Mouse (Mus musculus): ENCODE data around the gene Dst. TPM values are rescaled to one million over a fixed set of nuclear protein-coding genes. Genes with fewer than 3 reads are reported as not detected.
A peak's percentile ranks its signal among the peaks of the same experiment; 100 is the strongest.

Gene Dst
- total RNA-seq, 2 experiments from 2014 or later = 249 to 270 TPM

- intact Hi-C loops (cut with DNase I) = loop anchor here (5.0 kb wide), 2 partner anchors 57 to 72 kb away; partner anchors contain the start of genes Bend6 and Dst
- DNase-seq (ENCODE audit: extremely low spot score in 1 of 2, low spot score in 2 of 2) = no peak
Measured at GRCm38 (mm10) chr1:33964643-33965042, 56.6 kb downstream of the Dst start.

- no peak for DNase-seq (ENCODE audit: extremely low spot score in 1 of 2, low spot score in 2 of 2)
- intact Hi-C loops (cut with DNase I) = loop anchor here (2.0 to 5.0 kb wide), 2 partner anchors 74 to 293 kb away; no protein-coding TSS in a partner anchor
Measured at GRCm38 (mm10) chr1:33965824-33966223, 57.8 kb downstream of the Dst start.

- intact Hi-C loops (cut with DNase I) = loop anchor here (2.0 to 5.0 kb wide), 2 partner anchors 74 to 294 kb away; no protein-coding TSS in a partner anchor
- DNase-seq (ENCODE audit: extremely low spot score in 1 of 2, low spot score in 2 of 2) = peak in 1 of 2 experiments; percentile 52
Measured at GRCm38 (mm10) chr1:33966328-33966727, 58.3 kb downstream of the Dst start.

- intact Hi-C loops (cut with DNase I) = loop anchor here (2.0 to 5.0 kb wide), 2 partner anchors 75 to 294 kb away; no protein-coding TSS in a partner anchor
- no peak for DNase-seq (ENCODE audit: extremely low spot score in 1 of 2, low spot score in 2 of 2)
Measured at GRCm38 (mm10) chr1:33967206-33967605, 59.2 kb downstream of the Dst start.

GRCm38 (mm10) chr1:33969910-33970309 lies 61.9 kb downstream of the Dst start:
- DNase-seq (ENCODE audit: extremely low spot score in 1 of 2, low spot score in 2 of 2) = no peak
- intact Hi-C loops (cut with DNase I) = loop anchor here (5.0 kb wide), 1 partner anchor 78 kb away; no protein-coding TSS in a partner anchor

- DNase-seq (ENCODE audit: extremely low spot score in 1 of 2, low spot score in 2 of 2) = no peak
- intact Hi-C loops (cut with DNase I) = no loop called here
Measured at GRCm38 (mm10) chr1:33974401-33974800, 66.4 kb downstream of the Dst start.

- no peak for DNase-seq (ENCODE audit: extremely low spot score in 1 of 2, low spot score in 2 of 2)
- intact Hi-C loops (cut with DNase I) = no loop called here
Measured at GRCm38 (mm10) chr1:33975333-33975732, 67.3 kb downstream of the Dst start.

- intact Hi-C loops (cut with DNase I) = no loop called here
- no peak for DNase-seq (ENCODE audit: extremely low spot score in 1 of 2, low spot score in 2 of 2)
Measured at GRCm38 (mm10) chr1:33977832-33978231, 69.8 kb downstream of the Dst start.

GRCm38 (mm10) chr1:33980420-33980819 lies 72.4 kb downstream of the Dst start:
- intact Hi-C loops (cut with DNase I) = no loop called here
- DNase-seq (ENCODE audit: extremely low spot score in 1 of 2, low spot score in 2 of 2) = no peak

- intact Hi-C loops (cut with DNase I) = no loop called here
- DNase-seq (ENCODE audit: extremely low spot score in 1 of 2, low spot score in 2 of 2) = no peak
Measured at GRCm38 (mm10) chr1:33989643-33990042, 81.6 kb downstream of the Dst start.

GRCm38 (mm10) chr1:33991067-33991466 lies 83.0 kb downstream of the Dst start:
- no peak for DNase-seq (ENCODE audit: extremely low spot score in 1 of 2, low spot score in 2 of 2)
- intact Hi-C loops (cut with DNase I) = no loop called here

- intact Hi-C loops (cut with DNase I) = no loop called here
- no peak for DNase-seq (ENCODE audit: extremely low spot score in 1 of 2, low spot score in 2 of 2)
Measured at GRCm38 (mm10) chr1:33992810-33993209, 84.8 kb downstream of the Dst start.

GRCm38 (mm10) chr1:33994201-33994600 lies 86.2 kb downstream of the Dst start:
- no peak for DNase-seq (ENCODE audit: extremely low spot score in 1 of 2, low spot score in 2 of 2)
- intact Hi-C loops (cut with DNase I) = no loop called here

GRCm38 (mm10) chr1:33995386-33995785 lies 87.4 kb downstream of the Dst start:
- intact Hi-C loops (cut with DNase I) = no loop called here
- DNase-seq (ENCODE audit: extremely low spot score in 1 of 2, low spot score in 2 of 2) = no peak

GRCm38 (mm10) chr1:33996105-33996887 lies 88.3 kb downstream of the Dst start:
- intact Hi-C loops (cut with DNase I) = no loop called here
- DNase-seq (ENCODE audit: extremely low spot score in 1 of 2, low spot score in 2 of 2) = no peak

GRCm38 (mm10) chr1:34002321-34002720 lies 94.3 kb downstream of the Dst start:
- no peak for DNase-seq (ENCODE audit: extremely low spot score in 1 of 2, low spot score in 2 of 2)
- intact Hi-C loops (cut with DNase I) = no loop called here

- no peak for DNase-seq (ENCODE audit: extremely low spot score in 1 of 2, low spot score in 2 of 2)
- intact Hi-C loops (cut with DNase I) = no loop called here
Measured at GRCm38 (mm10) chr1:34002970-34003369, 94.9 kb downstream of the Dst start.

GRCm38 (mm10) chr1:34005238-34005725 lies 97.3 kb downstream of the Dst start:
- DNase-seq (ENCODE audit: extremely low spot score in 1 of 2, low spot score in 2 of 2) = no peak

GRCm38 (mm10) chr1:34005726-34006638 lies 98.0 kb downstream of the Dst start:
- DNase-seq (ENCODE audit: extremely low spot score in 1 of 2, low spot score in 2 of 2) = peak; percentile 67 to 76
- intact Hi-C loops (cut with DNase I) = loop anchor here (5.0 kb wide), 1 partner anchor 156 kb away; no protein-coding TSS in a partner anchor

More at GRCm38 (mm10) chr1:34005238-34005725, 97.3 kb downstream of the Dst start:
- intact Hi-C loops (cut with DNase I) = loop anchor here (5.0 kb wide), 1 partner anchor 157 kb away; no protein-coding TSS in a partner anchor
